Mouse (Mus musculus) cerebellum, adult 2 months (tissue): ENCODE data around the gene Gsg1l. TPM values are rescaled to one million over a fixed set of nuclear protein-coding genes. Genes with fewer than 3 reads are reported as not detected.

Experiments used
- DNase-seq, 2 experiments: peaks; one replicate each; pipeline ENCODE4 v3.0.0; 2021
- H3K27ac ChIP-seq: fragments of 200-500 bp; 2 replicates; pipeline ENCODE4 v1.5.1; 2012; ENCODE audit warnings: low read length, control low read depth, inconsistent platforms; ENCODE audit not compliant: insufficient read depth
- H3K27me3 ChIP-seq: fragments of 200-500 bp; 2 replicates; pipeline ENCODE4 v1.6.1; 2012; ENCODE audit warnings: inconsistent platforms, mild to moderate bottlenecking, low read length, moderate library complexity; ENCODE audit not compliant: control insufficient read depth, insufficient read depth
- H3K4me1 ChIP-seq: fragments of 200-500 bp; 2 replicates; pipeline ENCODE4 v1.6.1; 2011; ENCODE audit warnings: low read length; ENCODE audit not compliant: control insufficient read depth, insufficient read depth
- H3K4me3 ChIP-seq: fragments of 200-500 bp; replicated peaks from 2 replicates; pipeline ENCODE3; 2011; ENCODE audit warnings: mild to moderate bottlenecking, low read depth, low read length, control low read depth; ENCODE audit not compliant: insufficient read depth
- CTCF ChIP-seq: fragments of 200-500 bp; IDR thresholded peaks from 2 replicates; pipeline ENCODE4 v1.5.1; 2011; ENCODE audit warnings: low read depth, mild to moderate bottlenecking, control low read depth, low read length, moderate library complexity, borderline replicate concordance; ENCODE audit not compliant: insufficient read depth
- POLR2A ChIP-seq: fragments of 200-500 bp; IDR thresholded peaks from 2 replicates; pipeline ENCODE4 v1.6.1; 2011; ENCODE audit warnings: low read length, control low read depth, borderline replicate concordance; ENCODE audit not compliant: insufficient read depth
- WGBS: fragments of 180-500 bp; shearing (Covaris S2); methylation state at CpG from one replicate; pipeline ENCODE4 v1.1.7; 2018; 5-methylcytosine and 5-hydroxymethylcytosine counted together
- polyA plus RNA-seq: library from polyadenylated mRNA; depleted of rRNA; stranded (reverse); fragments of >200 nt; gene quantifications from 2 replicates; pipeline ENCODE4 v1.2.3, GENCODE M21; 2012

Gene Gsg1l
- polyA plus RNA-seq, 1 experiment: 17.5 TPM

DNA sequence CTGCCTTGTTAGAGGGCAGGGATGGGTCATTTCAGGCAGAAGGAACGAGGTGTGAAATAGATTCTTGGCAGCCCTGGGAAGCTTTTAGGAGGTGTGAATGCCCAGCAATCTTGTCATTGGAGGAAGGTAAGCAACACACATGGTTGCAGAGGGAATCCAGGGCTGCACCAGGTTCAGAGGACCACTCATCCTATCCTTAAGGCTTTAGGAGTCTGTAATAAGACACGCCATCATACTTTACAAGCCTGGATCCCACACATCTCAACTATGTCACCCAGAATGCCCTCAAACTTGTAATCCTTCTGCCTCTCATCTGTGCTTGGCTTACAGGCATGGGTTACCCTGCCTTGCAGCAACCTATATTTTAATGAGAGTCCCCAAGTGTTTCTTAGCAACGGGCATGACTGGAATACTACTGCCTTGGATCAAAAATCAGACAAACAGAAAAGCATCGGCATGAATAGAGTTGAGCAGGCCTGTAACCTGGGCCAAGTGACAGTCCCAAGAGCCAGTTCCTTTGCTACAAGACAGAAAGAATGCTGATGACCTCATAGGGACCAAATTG, 196.0 kb downstream of the Gsg1l start:
- TF ChIP-seq CTCF (no peak), POLR2A (no peak)
- WGBS: 64% methylated on average over 4 of the region's 4 CpGs
- Histone ChIP-seq H3K27me3 (no peaks in the 10 kb centered on the region), H3K4me3 (no peak overlapping the region), H3K27ac (no peak overlapping the region), H3K4me1 (0 out of 2 replicates have a peak, but pooled peaks cover 2% of the 10 kb centered on the region)
- no peak for DNase-seq

DNA sequence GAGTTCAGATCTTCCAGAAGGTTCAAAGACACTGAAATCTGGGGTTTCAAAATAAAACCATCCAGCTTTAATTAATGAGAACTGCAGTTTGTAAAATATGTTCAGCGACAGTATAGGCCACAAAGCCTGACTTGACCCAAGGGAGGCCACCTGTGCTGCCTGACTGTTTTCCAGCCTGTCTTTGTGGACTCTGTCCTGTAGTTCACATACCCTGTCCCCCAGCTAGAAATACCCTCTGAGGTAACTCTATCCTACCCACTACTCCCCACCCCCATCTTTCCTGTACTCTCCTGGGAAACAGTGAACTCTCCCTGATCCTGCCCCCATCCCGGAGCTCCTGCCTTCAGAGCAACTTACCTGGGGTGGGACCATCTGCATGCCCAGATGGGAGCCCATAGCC, 199.0 kb downstream of the Gsg1l start:
- WGBS: 87% methylated on average over 2 of the region's 2 CpGs
- H3K27ac ChIP-seq: no peak overlapping the region
- DNase-seq: no peak
- H3K27me3 ChIP-seq: no peaks in the 10 kb centered on the region
- H3K4me1 ChIP-seq: no peaks in the 10 kb centered on the region
- no peak for TF ChIP-seq POLR2A
- no peak for TF ChIP-seq CTCF
- no peak overlapping the region for H3K4me3 ChIP-seq

DNA sequence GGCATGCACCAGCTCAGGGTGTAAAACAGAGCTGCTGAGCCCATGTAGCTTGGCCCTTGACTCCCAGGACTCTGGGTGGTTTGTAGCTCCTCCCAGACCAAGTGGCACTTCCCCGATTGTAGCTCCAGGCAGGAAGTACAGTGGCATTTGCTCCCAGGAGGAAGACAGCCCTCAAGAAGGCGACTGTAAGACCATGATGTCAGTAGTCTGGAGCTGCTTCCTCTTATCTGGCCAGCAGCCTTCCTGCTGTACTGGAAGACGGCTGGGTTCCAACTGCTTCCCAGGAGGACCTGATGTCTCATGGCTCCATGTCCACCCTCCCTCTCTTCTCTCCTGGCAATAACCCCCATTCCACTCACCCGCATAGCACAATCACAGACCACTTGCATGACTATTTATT, 204.2 kb downstream of the Gsg1l start:
- Histone ChIP-seq H3K27ac (no peak overlapping the region), H3K27me3 (no peaks in the 10 kb centered on the region), H3K4me1 (peaks cover 4% of the 10 kb centered on the region; the same call in 1 of the 2 replicates), H3K4me3 (no peak overlapping the region)
- TF ChIP-seq CTCF (no peak), POLR2A (no peak)
- WGBS: 39% methylated on average over 4 of the region's 4 CpGs
- DNase-seq: peak in 1 of 2 experiments; percentile 27

DNA sequence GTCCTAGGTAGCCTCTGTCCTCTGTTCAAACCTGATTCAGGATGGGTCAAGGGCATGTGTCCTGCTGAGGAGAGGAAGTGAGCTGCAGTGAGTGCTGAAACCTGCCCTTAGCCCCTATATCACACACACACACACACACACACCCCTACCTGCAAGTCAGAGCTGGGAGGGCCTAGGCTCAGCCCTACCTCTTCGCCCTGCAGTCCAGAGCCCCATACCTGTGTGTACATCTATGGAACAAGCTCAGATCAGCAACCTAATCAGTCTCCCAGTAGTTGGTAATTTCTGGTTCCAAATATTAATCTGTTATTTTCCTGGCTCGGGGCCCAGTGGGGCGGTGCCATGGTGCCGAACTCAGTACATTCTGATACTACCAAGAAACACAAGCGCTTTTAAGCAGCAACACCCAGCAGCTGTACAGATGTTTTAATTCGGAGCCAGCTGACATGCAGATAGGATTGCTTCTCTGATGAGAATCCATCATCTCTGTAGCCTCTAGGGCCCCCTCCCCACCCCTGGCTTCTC, 208.2 kb downstream of the Gsg1l start:
- H3K27me3 ChIP-seq: no peaks in the 10 kb centered on the region
- no peak for DNase-seq
- WGBS: 89% methylated on average over 6 of the region's 6 CpGs

DNA sequence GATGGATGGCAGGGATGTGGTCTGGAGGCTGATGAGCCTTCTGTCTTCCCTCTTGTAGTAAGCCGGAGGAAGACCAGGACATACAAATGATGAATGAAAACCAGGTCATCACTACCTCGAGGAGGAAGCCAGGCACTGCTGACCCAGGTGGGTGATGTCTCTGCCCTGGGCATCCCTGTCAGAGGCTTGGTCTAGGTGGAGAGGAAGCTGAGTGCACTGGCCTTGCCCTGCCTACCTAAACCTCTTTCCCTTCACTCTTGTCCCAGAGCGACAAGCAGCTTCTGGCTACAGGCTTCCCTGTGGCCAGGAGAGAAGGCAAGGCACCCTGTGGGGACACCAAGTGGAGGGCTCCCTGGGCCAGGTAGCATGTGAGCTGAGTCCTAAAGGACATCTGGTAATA, 209.3 kb downstream of the Gsg1l start:
- TF ChIP-seq POLR2A (no peak), CTCF (no peak)

More for the DNA sequence above, 208.2 kb downstream of the Gsg1l start:
- no peak overlapping the region for H3K4me3 ChIP-seq
- peaks cover 7% of the 10 kb centered on the region; the same call in 1 of the 2 replicates for H3K4me1 ChIP-seq
- H3K27ac ChIP-seq: no peak overlapping the region
- TF ChIP-seq CTCF (no peak), POLR2A (no peak)

DNA sequence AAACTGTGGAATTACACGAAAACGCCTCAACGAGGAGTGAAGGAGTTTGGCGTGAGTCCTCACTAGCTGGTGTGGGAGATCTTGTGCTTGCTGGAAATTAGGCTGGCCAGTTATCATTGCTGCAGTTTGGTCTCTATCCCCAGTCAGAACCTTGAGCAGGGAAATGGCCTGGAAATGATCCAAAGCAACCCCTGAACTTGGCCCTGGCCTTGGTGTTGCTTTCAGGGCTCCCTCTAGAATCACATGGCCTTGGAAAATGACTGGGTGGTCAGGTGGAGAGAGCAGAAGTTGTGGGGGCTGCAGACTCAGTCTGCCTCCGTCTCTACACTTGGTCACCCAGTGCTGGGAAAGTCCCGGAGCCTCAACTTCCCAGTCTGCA, 210.0 kb downstream of the Gsg1l start:
- TF ChIP-seq POLR2A (no peak), CTCF (no peak)
- Histone ChIP-seq H3K4me1 (peaks cover 3% of the 10 kb centered on the region; the same call in 1 of the 2 replicates), H3K27ac (no peak overlapping the region), H3K27me3 (no peaks in the 10 kb centered on the region), H3K4me3 (no peak overlapping the region)
- no peak for DNase-seq
- 73% methylated on average over 6 of the region's 6 CpGs for WGBS

More for the DNA sequence above, 209.3 kb downstream of the Gsg1l start:
- H3K27me3 ChIP-seq: no peaks in the 10 kb centered on the region
- DNase-seq: no peak
- peaks cover 4% of the 10 kb centered on the region; the same call in 1 of the 2 replicates for H3K4me1 ChIP-seq
- no peak overlapping the region for H3K27ac ChIP-seq
- H3K4me3 ChIP-seq: no peak overlapping the region
- WGBS: 87% methylated on average over 3 of the region's 3 CpGs

DNA sequence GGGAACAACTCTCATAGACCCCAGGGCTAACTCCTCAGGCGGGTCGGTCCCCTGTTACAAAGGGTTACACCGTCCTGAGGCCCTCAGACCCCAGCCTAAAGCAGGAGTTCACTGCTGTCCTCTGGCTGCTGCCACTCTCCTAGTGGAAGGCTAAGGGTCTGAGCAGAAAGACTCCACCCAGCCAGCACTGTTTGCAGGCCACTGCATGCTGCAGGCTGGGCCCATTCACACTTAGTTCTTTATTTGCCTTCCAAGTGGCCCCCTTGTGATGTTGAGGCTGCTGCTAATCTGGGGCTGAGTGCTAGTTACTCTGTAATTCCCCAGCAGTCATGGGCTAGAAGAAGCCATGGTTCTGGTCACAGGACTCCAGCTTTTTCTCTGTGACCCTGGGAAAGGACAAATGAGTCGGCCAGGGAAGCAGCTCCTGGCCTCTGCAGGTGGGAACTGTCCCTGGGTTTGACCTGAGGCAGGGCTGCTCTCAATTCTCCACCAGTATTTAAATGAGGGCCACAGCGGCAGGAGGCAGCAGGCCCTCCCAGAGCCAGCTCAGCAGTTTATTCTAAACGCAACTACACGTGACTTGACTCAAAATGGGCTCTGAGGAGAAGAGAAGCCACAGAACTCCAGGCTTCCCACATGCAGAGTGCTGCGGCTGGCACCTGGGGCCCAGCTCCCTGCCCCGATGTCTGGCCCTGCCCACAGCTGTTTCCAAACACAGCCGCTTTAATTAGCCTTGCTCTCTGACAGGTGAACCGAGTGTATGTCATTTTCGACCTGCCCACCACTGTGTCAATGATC, 210.6 kb downstream of the Gsg1l start:
- WGBS: 67% methylated on average over 12 of the region's 12 CpGs
- H3K27me3 ChIP-seq: no peaks in the 10 kb centered on the region
- TF ChIP-seq POLR2A (no peak), CTCF (no peak)
- H3K4me3 ChIP-seq: no peak overlapping the region
- H3K27ac ChIP-seq: no peak overlapping the region
- DNase-seq: no peak
- peaks cover 3% of the 10 kb centered on the region; the same call in 1 of the 2 replicates for H3K4me1 ChIP-seq

DNA sequence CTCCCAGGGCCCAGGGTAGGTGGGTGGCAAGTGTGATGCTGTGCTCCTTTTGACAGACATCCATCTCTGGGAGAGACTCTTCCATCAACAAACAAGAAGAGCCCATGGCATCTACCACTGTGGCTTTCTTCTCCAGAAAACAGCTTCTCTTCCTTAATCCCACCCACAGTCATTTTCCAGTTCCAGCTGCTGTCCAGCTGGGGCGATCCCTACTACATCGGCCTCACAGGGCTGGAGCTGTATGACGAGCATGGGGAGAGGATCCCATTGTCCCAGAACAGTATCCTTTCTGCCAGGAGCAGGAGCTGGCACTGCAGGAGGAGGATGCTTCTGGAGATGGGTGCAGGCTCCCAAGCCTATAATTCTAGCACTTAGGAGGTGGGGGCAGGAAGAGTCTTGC, 213.6 kb downstream of the Gsg1l start:
- TF ChIP-seq POLR2A (no peak), CTCF (no peak)
- DNase-seq: no peak
- peaks cover 3% of the 10 kb centered on the region; the same call in 1 of the 2 replicates for H3K4me1 ChIP-seq
- WGBS: 92% methylated on average over 3 of the region's 3 CpGs
- H3K27ac ChIP-seq: no peak overlapping the region
- H3K27me3 ChIP-seq: no peaks in the 10 kb centered on the region
- H3K4me3 ChIP-seq: no peak overlapping the region
